Mouse (Mus musculus) lung, postnatal 36 days (tissue): ENCODE data around the gene Isoc2b.
"Not testable (repeated sequence)": the region's sequence is repeated elsewhere in the genome, so short reads cannot be mapped to it uniquely, and the experiment has no call there.

Experiments used
- DNase-seq: peaks from one replicate; pipeline ENCODE4 v3.0.0; 2022; ENCODE audit warnings: mixed read lengths

The Isoc2b gene

DNA sequence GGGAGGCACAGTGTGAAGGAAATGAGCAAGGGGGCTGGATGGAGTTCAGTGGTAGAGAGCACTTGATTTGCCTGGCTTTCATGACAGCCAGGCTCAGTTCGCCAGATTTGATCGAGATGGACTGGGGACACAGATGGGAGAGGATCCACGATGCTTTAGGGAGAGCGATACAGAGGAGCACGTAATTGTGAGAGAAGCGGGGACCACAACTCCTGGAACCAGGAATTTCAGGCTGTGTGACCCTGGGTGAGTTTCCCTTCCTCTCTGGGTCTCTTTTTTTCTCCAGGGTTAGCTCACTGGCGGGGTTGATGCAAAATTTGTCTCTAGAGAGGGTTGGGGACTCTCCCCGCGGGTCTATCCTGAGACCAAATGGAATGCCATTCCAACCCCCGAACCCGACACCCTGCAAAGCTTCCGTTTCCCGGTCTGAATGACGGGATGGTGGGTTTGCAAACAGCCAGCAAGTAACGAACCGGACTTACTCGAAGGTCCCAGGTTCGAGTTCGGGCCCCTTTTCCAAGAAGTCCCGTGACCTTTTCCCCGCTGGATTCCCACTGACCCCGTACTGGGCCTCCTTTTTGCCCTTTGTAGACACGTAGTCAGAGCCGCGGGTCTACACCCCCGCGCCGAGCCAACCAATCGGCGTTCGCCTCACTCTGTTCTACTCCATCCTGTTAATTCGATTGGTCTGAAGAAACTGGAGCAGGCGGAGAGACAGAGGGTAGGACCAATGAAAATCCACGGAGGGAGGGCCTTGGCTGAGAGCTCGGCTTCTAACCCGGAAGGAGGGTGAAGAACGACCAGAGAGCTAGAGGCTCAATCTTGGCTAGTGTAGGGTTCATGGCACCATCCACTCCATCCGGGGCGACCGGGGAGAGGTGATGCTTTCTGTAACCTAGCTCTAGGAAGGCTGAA is 4.2 kb downstream of the Isoc2b start:
- peak; percentile 98 for DNase-seq

GRCm38 (mm10) chr7:4865090-4865489 is 5.0 kb downstream of the Isoc2b start:
- DNase-seq: peak; percentile 73

GRCm38 (mm10) chr7:4864130-4864845 is 5.8 kb downstream of the Isoc2b start:
- no peak for DNase-seq

DNA sequence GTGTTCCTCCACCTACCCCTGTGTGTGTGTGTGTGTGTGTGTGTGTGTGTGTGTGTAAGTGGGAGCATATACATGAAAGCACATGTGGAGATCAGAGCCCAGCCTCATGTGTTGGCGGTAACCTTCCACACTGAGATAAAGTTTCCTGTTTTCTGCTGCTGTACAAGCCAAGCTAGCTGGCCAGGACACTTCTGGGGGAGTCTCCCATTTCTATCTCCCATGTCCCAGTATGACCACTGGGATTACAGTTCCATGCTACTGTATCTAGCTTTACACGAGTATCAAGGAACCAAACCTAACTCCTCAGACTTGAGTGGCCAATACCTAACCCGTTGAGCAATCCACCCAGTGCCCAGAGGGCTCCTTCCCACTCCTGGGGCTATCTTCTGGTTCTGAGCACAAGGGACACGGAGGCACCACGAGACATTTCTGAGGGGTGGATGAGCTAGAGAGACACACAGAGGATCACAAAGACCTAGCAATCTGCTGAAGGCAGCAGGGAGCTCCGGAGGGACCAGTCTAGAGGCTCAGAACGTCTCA is 6.4 kb downstream of the Isoc2b start:
- no peak for DNase-seq

- DNase-seq: peak; percentile 91
Observed at GRCm38 (mm10) chr7:4863041-4863440, 7.0 kb downstream of the Isoc2b start.

DNA sequence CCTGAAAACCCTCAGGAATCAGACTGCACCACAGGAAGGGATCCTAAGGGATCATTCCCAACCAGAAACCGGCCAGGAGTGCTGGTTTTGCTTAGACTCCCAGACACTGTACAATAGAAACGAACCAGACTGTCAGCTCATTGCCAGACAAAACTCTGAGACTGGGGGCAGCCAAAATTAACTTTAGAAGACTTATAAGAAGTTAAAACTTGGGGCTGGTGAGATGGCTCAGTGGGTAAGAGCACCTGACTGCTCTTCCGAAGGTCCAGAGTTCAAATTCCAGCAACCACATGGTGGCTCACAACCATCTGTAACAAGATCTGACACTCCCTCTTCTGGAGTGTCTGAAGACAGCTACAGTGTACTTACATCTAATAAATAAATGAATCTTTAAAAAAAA is 9.1 kb downstream of the Isoc2b start:
- not testable (repeated sequence) for DNase-seq

DNA sequence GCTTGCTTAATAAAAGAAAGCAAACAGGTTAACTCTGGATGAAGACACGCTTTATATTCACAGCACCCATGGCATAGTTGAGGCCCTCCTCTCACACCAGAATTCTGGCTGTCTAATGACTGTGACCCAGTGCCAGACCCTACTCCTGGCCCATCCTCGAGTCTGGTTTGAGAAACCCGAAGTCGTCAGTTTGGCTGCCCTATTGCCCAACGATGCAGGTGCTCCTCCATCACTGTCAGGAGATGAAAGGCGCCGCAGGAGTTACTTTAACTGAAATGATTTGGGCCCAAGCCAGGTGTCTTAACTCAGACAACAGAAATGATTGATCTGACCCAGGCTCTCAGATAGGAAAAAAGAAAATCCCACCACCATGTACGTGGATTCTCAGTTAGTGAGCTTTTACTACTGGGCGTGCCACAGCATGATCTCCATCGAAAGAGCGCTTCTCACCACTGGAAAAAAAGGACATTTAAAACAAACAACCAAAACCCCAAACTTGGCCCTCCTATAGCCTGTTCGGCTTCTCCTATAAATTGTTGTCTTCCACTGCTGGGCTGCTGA is 10.6 kb downstream of the Isoc2b start:
- no peak for DNase-seq

GRCm38 (mm10) chr7:4857321-4857720 is 12.7 kb downstream of the Isoc2b start:
- no peak for DNase-seq

DNA sequence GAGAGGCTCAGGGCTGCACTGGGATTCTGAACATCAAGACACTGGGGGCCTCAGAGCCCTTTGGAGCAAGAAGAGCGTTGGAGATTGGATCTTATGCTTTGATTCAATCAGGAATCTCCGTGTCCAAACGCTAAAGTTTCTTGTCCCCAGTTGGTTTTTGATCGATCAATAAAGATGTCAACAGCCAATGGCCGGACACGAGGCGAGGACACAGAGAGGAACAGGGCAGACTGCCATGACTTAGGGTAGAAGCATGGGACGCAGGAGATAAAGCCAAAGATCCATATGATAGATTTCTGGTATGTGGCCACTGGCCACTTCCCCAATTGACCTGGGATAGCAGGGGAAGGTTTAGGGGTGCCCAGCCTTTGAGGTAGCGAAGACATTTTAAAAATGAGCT is 13.6 kb downstream of the Isoc2b start:
- DNase-seq: no peak

- DNase-seq: no peak
Observed at GRCm38 (mm10) chr7:4853613-4854012, 16.4 kb downstream of the Isoc2b start.

DNA sequence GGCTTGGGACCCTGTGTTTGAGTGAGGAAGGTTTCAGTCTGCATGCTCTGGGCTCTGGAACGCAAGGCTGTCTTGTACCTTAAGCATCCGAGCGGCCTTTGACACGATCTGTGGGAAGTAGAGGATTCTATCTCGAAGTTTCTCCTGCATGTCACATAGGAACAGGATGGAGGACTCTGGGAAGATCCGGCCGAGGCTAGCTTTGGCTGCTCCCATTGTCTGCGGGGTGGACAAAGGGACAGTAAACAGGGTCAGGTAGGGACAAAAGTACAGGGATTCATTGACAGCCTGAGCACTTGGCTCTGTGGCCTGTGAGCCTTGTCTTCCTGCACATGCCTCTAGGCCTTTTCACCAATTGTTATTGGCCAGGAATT is 18.8 kb downstream of the Isoc2b start:
- DNase-seq: no peak

DNA sequence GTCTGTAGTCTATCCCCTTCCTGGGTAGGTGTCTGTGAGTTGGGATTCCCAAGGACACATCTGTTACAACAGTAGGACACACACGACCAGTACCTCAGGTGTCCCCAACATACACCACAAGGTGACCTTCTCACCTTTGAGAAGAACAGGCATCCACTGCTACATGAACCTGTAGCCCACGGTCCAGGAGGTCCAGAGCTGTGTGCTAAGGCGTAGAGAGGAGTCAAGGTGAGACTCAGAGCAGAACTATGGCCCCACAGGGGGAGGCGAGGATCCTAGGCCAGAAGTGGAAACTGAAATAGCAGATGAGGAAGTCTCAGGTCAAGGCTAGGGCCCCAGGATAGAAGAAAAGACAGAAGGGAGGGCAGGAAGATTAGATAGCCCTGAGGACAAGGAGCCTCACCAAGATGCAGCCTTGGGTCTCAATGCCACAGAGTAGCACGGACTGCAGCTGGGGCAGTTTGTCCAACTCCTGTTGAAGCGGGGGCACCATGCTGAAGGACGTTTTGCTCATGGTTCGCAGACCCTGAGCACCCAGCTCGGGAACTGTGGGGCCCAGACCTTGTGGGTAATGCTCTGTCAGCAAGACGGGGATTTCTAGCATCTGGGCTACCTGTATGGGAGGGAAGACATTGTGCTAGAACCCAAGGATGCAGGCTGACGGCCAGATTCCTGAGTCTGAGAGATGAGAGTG is 19.3 kb downstream of the Isoc2b start:
- no peak for DNase-seq

GRCm38 (mm10) chr7:4849372-4849771 is 20.7 kb downstream of the Isoc2b start:
- no peak for DNase-seq

- peak; percentile 83 for DNase-seq
Observed at GRCm38 (mm10) chr7:4844917-4845309, 25.1 kb downstream of the Isoc2b start.

DNA sequence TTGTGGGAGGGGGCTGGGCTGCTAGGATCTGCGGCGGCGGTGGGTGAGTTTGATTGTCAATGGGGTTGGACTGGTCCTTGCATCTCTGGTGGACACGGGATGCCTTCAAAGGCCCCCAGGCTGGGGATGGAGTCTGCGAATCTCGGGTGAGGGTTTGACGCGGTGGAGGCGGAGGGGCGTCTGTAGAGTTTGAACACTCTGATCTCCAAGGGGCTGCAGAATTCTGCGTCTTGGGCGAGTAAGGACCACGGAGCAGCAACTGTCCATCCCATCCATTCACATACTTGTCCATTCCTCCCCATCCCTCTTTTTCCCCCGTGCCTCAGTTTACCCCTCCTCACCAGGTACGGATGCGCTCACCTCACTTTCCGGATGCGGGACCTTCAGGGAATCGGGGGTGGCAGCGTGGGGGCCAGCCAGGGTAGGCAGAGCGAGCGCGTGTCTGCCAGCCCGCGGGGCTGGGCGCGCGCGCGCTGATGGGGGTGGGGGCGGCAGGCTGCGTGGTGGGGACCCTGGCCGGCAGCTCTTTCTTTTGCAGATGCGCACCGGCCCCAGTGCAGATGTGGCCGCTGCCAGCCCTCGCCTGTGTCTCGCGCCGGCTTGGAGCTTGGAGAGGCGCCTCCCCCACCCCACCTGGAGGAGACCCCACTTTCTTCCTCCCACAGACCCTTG is 25.7 kb downstream of the Isoc2b start, which contains the start of gene Shisa7:
Gene Shisa7, minus strand, starts transcription at position 452 of the 672 bp plus-strand sequence.
- no peak for DNase-seq

- no peak for DNase-seq
Observed at GRCm38 (mm10) chr7:4843604-4844244, 26.3 kb downstream of the Isoc2b start.

GRCm38 (mm10) chr7:4842634-4843131 is 27.4 kb downstream of the Isoc2b start:
- peak; percentile 35 for DNase-seq

GRCm38 (mm10) chr7:4842077-4842476 is 28.0 kb downstream of the Isoc2b start:
- DNase-seq: no peak

GRCm38 (mm10) chr7:4837639-4838038 is 32.4 kb downstream of the Isoc2b start:
- DNase-seq: no peak

DNA sequence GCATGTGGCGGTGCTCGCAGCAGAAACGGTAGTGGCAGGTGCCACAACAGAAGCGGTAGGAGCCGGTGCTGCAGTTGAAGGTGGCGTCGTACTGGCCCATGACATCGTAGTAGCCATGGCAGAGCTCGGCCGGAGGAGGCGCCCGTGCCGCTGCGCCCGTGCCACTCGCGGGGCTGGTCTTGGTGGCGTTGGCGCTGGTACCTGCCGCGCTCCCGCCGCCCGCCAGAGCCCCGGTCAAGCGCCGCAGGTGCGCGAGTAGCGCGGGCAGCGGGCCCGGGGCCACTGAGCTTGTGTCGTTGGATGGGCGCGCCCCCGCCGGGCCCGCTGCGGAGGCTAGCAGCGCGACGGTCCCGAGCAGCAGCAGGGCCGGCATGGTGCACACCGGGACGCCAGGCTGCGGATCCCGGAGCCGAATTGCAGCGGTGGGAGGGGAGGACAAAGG is 33.7 kb downstream of the Isoc2b start:
- peak; percentile 80 for DNase-seq

GRCm38 (mm10) chr7:4835631-4836327 is 34.3 kb downstream of the Isoc2b start:
- DNase-seq: peak; percentile 75
